Mouse (Mus musculus): ENCODE data around the gene Cldn4. TPM values are rescaled to one million over a fixed set of nuclear protein-coding genes. Genes with fewer than 3 reads are reported as not detected.

The Cldn4 gene
- total RNA-seq, 2 experiments from 2014 or later = not detected

DNA sequence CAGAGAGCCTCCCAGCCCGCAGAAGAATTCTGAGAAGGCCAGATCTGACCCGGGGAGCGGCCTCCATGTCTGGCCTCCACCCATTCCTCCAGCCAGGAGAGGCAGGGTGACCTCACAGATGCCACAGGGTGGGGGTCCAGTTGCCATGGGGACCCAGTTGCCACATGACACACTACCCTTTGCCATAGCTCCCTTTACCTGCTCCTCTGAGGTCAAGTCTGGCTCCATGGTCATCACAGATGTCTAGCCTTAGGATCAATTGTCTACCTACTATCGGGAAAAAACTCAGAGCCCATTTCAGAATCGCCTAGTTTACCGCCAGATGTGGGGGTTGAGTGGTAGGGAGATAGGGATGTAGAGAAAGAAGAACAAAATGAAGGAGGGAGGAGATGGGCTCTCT, 40.1 kb downstream of the Cldn4 start, which contains the start of gene Tmem270:
Gene Tmem270, minus strand, starts transcription at position 101 of the 400 bp plus-strand sequence.
- intact Hi-C loops (cut with DNase I) = loop anchor here (1.0 kb wide), 1 partner anchor 59 kb away; no protein-coding TSS in a partner anchor

GRCm38 (mm10) chr5:134901644-134902027, 45.1 kb downstream of the Cldn4 start:
- DNase-seq (ENCODE audit: low spot score) = no peak
- intact Hi-C loops (cut with DNase I) = loop anchor here (1.0 to 5.0 kb wide), 4 partner anchors 153 to 407 kb away; no protein-coding TSS in a partner anchor

More for the DNA sequence above, 40.1 kb downstream of the Cldn4 start, which contains the start of gene Tmem270:
- DNase-seq (ENCODE audit: low spot score) = no peak

GRCm38 (mm10) chr5:134901012-134901643, 45.6 kb downstream of the Cldn4 start:
- intact Hi-C loops (cut with DNase I) = loop anchor here (1.0 to 5.0 kb wide), 4 partner anchors 153 to 406 kb away; no protein-coding TSS in a partner anchor
- DNase-seq (ENCODE audit: low spot score) = peak; percentile 32

GRCm38 (mm10) chr5:134897596-134897995, 49.1 kb downstream of the Cldn4 start:
- intact Hi-C loops (cut with DNase I) = no loop called here
- DNase-seq (ENCODE audit: low spot score) = no peak

GRCm38 (mm10) chr5:134896965-134897364, 49.8 kb downstream of the Cldn4 start:
- DNase-seq (ENCODE audit: low spot score) = no peak
- intact Hi-C loops (cut with DNase I) = no loop called here

DNA sequence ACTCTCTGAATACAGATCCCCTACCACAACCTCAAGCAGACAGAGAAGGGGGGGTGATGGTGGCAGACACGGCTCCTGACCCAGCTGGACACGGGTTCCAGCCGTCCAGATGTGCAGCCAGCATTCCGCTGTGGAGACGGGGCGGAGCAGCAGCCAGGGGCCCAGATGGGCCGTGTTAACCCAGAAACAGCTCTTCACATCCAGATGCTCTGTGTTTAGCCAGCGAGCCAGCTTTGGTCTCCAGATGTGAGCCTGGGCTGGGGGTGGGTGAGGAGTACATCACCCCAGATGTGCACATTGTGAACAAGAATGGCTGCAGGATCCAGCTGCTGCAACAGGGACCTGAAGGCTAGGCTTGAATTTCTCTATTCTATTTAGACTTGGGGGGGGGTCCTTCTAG, 51.4 kb downstream of the Cldn4 start:
- intact Hi-C loops (cut with DNase I) = no loop called here
- peak; percentile 56 for DNase-seq (ENCODE audit: low spot score)

Other genes with a start within 250 kb of the Cldn4 start
- 100 to 1,000 TPM; 147 to 183 TPM for gene Eln, start 199.6 kb downstream of the Cldn4 start, total RNA-seq (2021)
- not detected for gene Tmem270, start 40.2 kb downstream of the Cldn4 start, total RNA-seq (2021)
- gene Cldn13, start 31.4 kb downstream of the Cldn4 start, total RNA-seq (2021) = not detected
- gene Mettl27, start 14.6 kb downstream of the Cldn4 start, total RNA-seq (2021) = 1 to 10 TPM; 5.0 to 5.6 TPM
- gene Cldn3, start 39.3 kb upstream of the Cldn4 start, total RNA-seq (2021) = not detected
- gene Abhd11, start 62.2 kb upstream of the Cldn4 start, total RNA-seq (2021) = 10 to 100 TPM; 59.4 to 65.8 TPM
- gene Stx1a, start 76.5 kb upstream of the Cldn4 start, total RNA-seq (2021) = 1 to 10 TPM; 2.2 to 2.3 TPM
- 10 to 100 TPM; 35.9 to 37.0 TPM for gene Dnajc30, start 117.3 kb upstream of the Cldn4 start, total RNA-seq (2021)
- 10 to 100 TPM; 22.3 to 22.7 TPM for gene Bud23, start 118.0 kb upstream of the Cldn4 start, total RNA-seq (2021)
- gene Vps37d, start 131.3 kb upstream of the Cldn4 start, total RNA-seq (2021) = under 1 TPM; 0.53 to 0.60 TPM
- 10 to 100 TPM; 25.3 to 25.5 TPM for gene Mlxipl, start 143.0 kb upstream of the Cldn4 start, total RNA-seq (2021)
- 10 to 100 TPM; 11.2 to 14.6 TPM for gene Tbl2, start 202.7 kb upstream of the Cldn4 start, total RNA-seq (2021)
- 10 to 100 TPM; 35.1 to 35.2 TPM for gene Bcl7b, start 221.3 kb upstream of the Cldn4 start, total RNA-seq (2021)
- gene Baz1b, start 240.3 kb upstream of the Cldn4 start, total RNA-seq (2021) = 10 to 100 TPM; 38.2 to 45.3 TPM

Data from heart, postnatal 25 days (tissue).